Mouse (Mus musculus) liver, embryonic 12.5 days (tissue): ENCODE data around the gene Mslnl. TPM values are rescaled to one million over a fixed set of nuclear protein-coding genes. Genes with fewer than 3 reads are reported as not detected.
"Not testable (repeated sequence)": the region's sequence is repeated elsewhere in the genome, so short reads cannot be mapped to it uniquely, and the experiment has no call there.

ENCODE experiments used
- ATAC-seq: fragments of 200-750 bp; cut with Nextera tagmentation; 2 replicates; pipeline ENCODE4 v1.8.0; 2017; ENCODE audit warnings: moderate number of reproducible peaks, mild to moderate bottlenecking, moderate library complexity
- H3K27ac ChIP-seq: fragments of 300-500 bp; sonication (generic); 2 replicates; pipeline ENCODE4 v1.5.1; 2016; ENCODE audit warnings: mild to moderate bottlenecking
- H3K27me3 ChIP-seq: fragments of 300-500 bp; sonication (generic); replicated peaks from 2 replicates; pipeline ENCODE4 v1.6.1; 2016; ENCODE audit warnings: mild to moderate bottlenecking, moderate library complexity
- H3K36me3 ChIP-seq: fragments of 300-500 bp; sonication (generic); 2 replicates; pipeline ENCODE4 v1.6.1; 2016; ENCODE audit warnings: mild to moderate bottlenecking, moderate library complexity
- H3K4me1 ChIP-seq: fragments of 300-500 bp; sonication (generic); 2 replicates; pipeline ENCODE4 v1.6.1; 2016
- H3K4me2 ChIP-seq: fragments of 300-500 bp; sonication (generic); 2 replicates; pipeline ENCODE4 v1.6.1; 2016; ENCODE audit warnings: mild to moderate bottlenecking, moderate library complexity
- H3K4me3 ChIP-seq: fragments of 300-500 bp; sonication (generic); 2 replicates; pipeline ENCODE4 v1.5.1; 2016; ENCODE audit warnings: mild to moderate bottlenecking, moderate library complexity
- H3K9ac ChIP-seq: fragments of 300-500 bp; sonication (generic); 2 replicates; pipeline ENCODE4 v1.6.1; 2016; ENCODE audit warnings: mild to moderate bottlenecking, moderate library complexity
- H3K9me3 ChIP-seq: fragments of 300-500 bp; sonication (generic); replicated peaks from 2 replicates; pipeline ENCODE4 v1.6.1; 2016; ENCODE audit warnings: mild to moderate bottlenecking, moderate library complexity
- WGBS: fragments of 180-500 bp; shearing (Covaris S2); methylation state at CpG from one replicate; pipeline ENCODE4 v1.1.7; 2016; ENCODE audit not compliant: insufficient replicate concordance; 5-methylcytosine and 5-hydroxymethylcytosine counted together
- polyA plus RNA-seq: library from polyadenylated mRNA; unstranded; fragments of >200 nt; fragmentation: Nextera tagmentation; extraction: Ambion mirVana; gene quantifications from 2 replicates; pipeline ENCODE4 v1.2.1, GENCODE M21; 2016

Gene Mslnl
- polyA plus RNA-seq, 1 experiment from 2014 or later = not detected

- Histone ChIP-seq H3K27me3 (peaks cover 24% of the 10 kb centered on the region), H3K4me3 (no peak overlapping the region), H3K9me3 (no peaks in the 10 kb centered on the region), H3K27ac (no peak overlapping the region), H3K9ac (no peak overlapping the region), H3K36me3 (peaks cover 73% of the 10 kb centered on the region), H3K4me2 (no peak overlapping the region), H3K4me1 (peaks cover 30% of the 10 kb centered on the region)
- WGBS = 89% methylated on average over 5 of the region's 5 CpGs
- ATAC-seq = no peak
Observed at GRCm38 (mm10) chr17:25721476-25721875, 14.4 kb upstream of the Mslnl start.

- no peak for ATAC-seq
- Histone ChIP-seq H3K36me3 (peaks cover 72% of the 10 kb centered on the region), H3K9ac (no peak overlapping the region), H3K4me3 (no peak overlapping the region), H3K27me3 (peaks cover 4% of the 10 kb centered on the region), H3K4me2 (no peak overlapping the region), H3K4me1 (peaks cover 31% of the 10 kb centered on the region), H3K27ac (no peak overlapping the region), H3K9me3 (no peaks in the 10 kb centered on the region)
- 92% methylated on average over 19 of the region's 19 CpGs for WGBS
Observed at GRCm38 (mm10) chr17:25723470-25723869, 12.4 kb upstream of the Mslnl start.

- H3K4me3 ChIP-seq = no peak overlapping the region
- 76% methylated on average over 7 of the region's 7 CpGs for WGBS
- no peak overlapping the region for H3K4me2 ChIP-seq
- no peaks in the 10 kb centered on the region for H3K9me3 ChIP-seq
- H3K4me1 ChIP-seq = peaks cover 35% of the 10 kb centered on the region
- no peak for ATAC-seq
- H3K27me3 ChIP-seq = no peaks in the 10 kb centered on the region
- H3K27ac ChIP-seq = no peak overlapping the region
- peaks cover 72% of the 10 kb centered on the region for H3K36me3 ChIP-seq
- H3K9ac ChIP-seq = no peak overlapping the region
Observed at GRCm38 (mm10) chr17:25723919-25724318, 11.9 kb upstream of the Mslnl start.

GRCm38 (mm10) chr17:25725264-25725663 lies 10.6 kb upstream of the Mslnl start:
- Histone ChIP-seq H3K9me3 (no peaks in the 10 kb centered on the region), H3K4me1 (peaks cover 38% of the 10 kb centered on the region), H3K4me2 (peak overlapping the region; percentile 93; the same call in 1 of the 2 replicates), H3K27me3 (no peaks in the 10 kb centered on the region), H3K9ac (no peak overlapping the region), H3K4me3 (no peak overlapping the region), H3K27ac (no peak overlapping the region), H3K36me3 (peaks cover 69% of the 10 kb centered on the region)
- WGBS = 80% methylated on average over 6 of the region's 6 CpGs
- no peak for ATAC-seq

- Histone ChIP-seq H3K9me3 (no peaks in the 10 kb centered on the region), H3K9ac (peak within 1 kb of the TSS; percentile 80), H3K4me3 (peak within 1 kb of the TSS; percentile 75), H3K27ac (peak within 1 kb of the TSS; percentile 47), H3K27me3 (no peaks in the 10 kb centered on the region), H3K36me3 (peaks cover 57% of the 10 kb centered on the region), H3K4me1 (peaks cover 38% of the 10 kb centered on the region), H3K4me2 (peak within 1 kb of the TSS; percentile 93)
- WGBS = 1% methylated on average over 37 of the region's 37 CpGs
- peak; percentile 97 for ATAC-seq
Observed at GRCm38 (mm10) chr17:25727265-25728008, 8.4 kb upstream of the Mslnl start, which contains the start of the genes Chtf18 and Rpusd1. TSS of gene Chtf18 (minus strand) at chr17:25727419. TSS of gene Rpusd1 (plus strand) at chr17:25727670.

- peaks cover 33% of the 10 kb centered on the region for H3K4me1 ChIP-seq
- peaks cover 52% of the 10 kb centered on the region for H3K36me3 ChIP-seq
- peak overlapping the region; percentile 78 for H3K4me2 ChIP-seq
- H3K9ac ChIP-seq = peak overlapping the region; percentile 74
- peak overlapping the region; percentile 58 for H3K4me3 ChIP-seq
- H3K27me3 ChIP-seq = no peaks in the 10 kb centered on the region
- H3K9me3 ChIP-seq = no peaks in the 10 kb centered on the region
- ATAC-seq = no peak
- 20% methylated on average over 4 of the region's 4 CpGs for WGBS
- peak overlapping the region; percentile 47 for H3K27ac ChIP-seq
Observed at GRCm38 (mm10) chr17:25728009-25728270, 7.9 kb upstream of the Mslnl start.

GRCm38 (mm10) chr17:25732082-25732481 lies 3.8 kb upstream of the Mslnl start:
- Histone ChIP-seq H3K27me3 (peaks cover 5% of the 10 kb centered on the region; the same call in 1 of the 2 replicates), H3K9me3 (no peaks in the 10 kb centered on the region), H3K9ac (no peak overlapping the region), H3K4me3 (no peak overlapping the region), H3K36me3 (peaks cover 26% of the 10 kb centered on the region), H3K4me2 (no peak overlapping the region), H3K4me1 (peaks cover 15% of the 10 kb centered on the region), H3K27ac (no peak overlapping the region)
- 18% methylated on average over 2 of the region's 2 CpGs for WGBS
- no peak for ATAC-seq

- Histone ChIP-seq H3K4me3 (no peak overlapping the region), H3K9me3 (no peaks in the 10 kb centered on the region), H3K4me2 (no peak overlapping the region), H3K27me3 (peaks cover 5% of the 10 kb centered on the region; the same call in 1 of the 2 replicates), H3K27ac (no peak overlapping the region), H3K4me1 (no peaks in the 10 kb centered on the region), H3K9ac (no peak overlapping the region), H3K36me3 (peaks cover 10% of the 10 kb centered on the region)
- WGBS = 70% methylated on average over 5 of the region's 5 CpGs
- ATAC-seq = no peak
Observed at GRCm38 (mm10) chr17:25735246-25735645, 596 bp upstream of the Mslnl start.

GRCm38 (mm10) chr17:25738861-25739260 lies 3.0 kb downstream of the Mslnl start:
- Histone ChIP-seq H3K4me3 (no peak overlapping the region), H3K27ac (no peak overlapping the region), H3K27me3 (peaks cover 11% of the 10 kb centered on the region; the same call in 1 of the 2 replicates), H3K9ac (no peak overlapping the region), H3K4me1 (no peaks in the 10 kb centered on the region), H3K36me3 (no peaks in the 10 kb centered on the region), H3K9me3 (no peaks in the 10 kb centered on the region), H3K4me2 (no peak overlapping the region)
- ATAC-seq = no peak
- WGBS = 64% methylated on average over 7 of the region's 7 CpGs

- H3K27ac ChIP-seq, ATAC-seq, H3K4me3 ChIP-seq, H3K4me2 ChIP-seq, H3K4me1 ChIP-seq, H3K36me3 ChIP-seq, H3K9ac ChIP-seq, H3K9me3 ChIP-seq: not testable (repeated sequence)
- peaks cover 19% of the 10 kb centered on the region; the same call in 1 of the 2 replicates for H3K27me3 ChIP-seq
- WGBS = 55% methylated on average over 12 of the region's 12 CpGs
Observed at GRCm38 (mm10) chr17:25741471-25741870, 5.6 kb downstream of the Mslnl start.

GRCm38 (mm10) chr17:25743831-25744230 lies 8.0 kb downstream of the Mslnl start:
- no peaks in the 10 kb centered on the region for H3K36me3 ChIP-seq
- no peak overlapping the region for H3K9ac ChIP-seq
- H3K9me3 ChIP-seq = no peaks in the 10 kb centered on the region
- no peak overlapping the region for H3K27ac ChIP-seq
- WGBS = 78% methylated on average over 9 of the region's 9 CpGs
- H3K4me1 ChIP-seq = no peaks in the 10 kb centered on the region
- H3K4me3 ChIP-seq = no peak overlapping the region
- no peak overlapping the region for H3K4me2 ChIP-seq
- peaks cover 19% of the 10 kb centered on the region; the same call in 1 of the 2 replicates for H3K27me3 ChIP-seq
- 0 out of 2 replicates have a peak, but pooled peaks have one; percentile 13 for ATAC-seq

GRCm38 (mm10) chr17:25744311-25744710 lies 8.5 kb downstream of the Mslnl start:
- Histone ChIP-seq H3K9ac (no peak overlapping the region), H3K27ac (no peak overlapping the region), H3K4me2 (no peak overlapping the region), H3K27me3 (peaks cover 19% of the 10 kb centered on the region; the same call in 1 of the 2 replicates), H3K36me3 (no peaks in the 10 kb centered on the region), H3K4me1 (no peaks in the 10 kb centered on the region), H3K4me3 (no peak overlapping the region), H3K9me3 (no peaks in the 10 kb centered on the region)
- ATAC-seq = no peak
- 59% methylated on average over 10 of the region's 10 CpGs for WGBS
